Mouse (Mus musculus) forebrain, embryonic 10.5 days (tissue): ENCODE measurements around the gene Prl3a1. TPM values are rescaled to one million over a fixed set of nuclear protein-coding genes. Genes with fewer than 3 reads are reported as not detected.

Experiments used
- DNase-seq: peaks from one replicate; pipeline ENCODE4 v3.0.0-alpha.2; 2017; ENCODE audit warnings: low spot score; ENCODE audit errors: extremely low spot score
- H3K27ac ChIP-seq: fragments of 300-500 bp; sonication (generic); 2 replicates; pipeline ENCODE4 v1.5.1; 2016; ENCODE audit warnings: mild to moderate bottlenecking
- H3K27me3 ChIP-seq: fragments of 300-500 bp; sonication (generic); 2 replicates; pipeline ENCODE4 v1.6.1; 2016; ENCODE audit warnings: mild to moderate bottlenecking; ENCODE audit not compliant: poor library complexity, severe bottlenecking
- H3K36me3 ChIP-seq: fragments of 300-500 bp; sonication (generic); replicated peaks from 2 replicates; pipeline ENCODE4 v1.6.1; 2016; ENCODE audit warnings: mild to moderate bottlenecking, moderate library complexity
- H3K4me1 ChIP-seq: fragments of 300-500 bp; sonication (generic); 2 replicates; pipeline ENCODE4 v1.6.1; 2016
- H3K4me3 ChIP-seq: fragments of 300-500 bp; sonication (generic); 2 replicates; pipeline ENCODE4 v1.5.1; 2016; ENCODE audit warnings: mild to moderate bottlenecking, moderate library complexity
- H3K9me3 ChIP-seq: fragments of 300-500 bp; sonication (generic); 2 replicates; pipeline ENCODE4 v1.6.1; 2016; ENCODE audit warnings: mild to moderate bottlenecking, moderate library complexity
- WGBS: fragments of 180-500 bp; shearing (Covaris S2); methylation state at CpG from one replicate; pipeline ENCODE4 v1.1.7; 2016; 5-methylcytosine and 5-hydroxymethylcytosine counted together
- polyA plus RNA-seq: library from polyadenylated mRNA; unstranded; fragments of >200 nt; fragmentation: Nextera tagmentation; extraction: Ambion mirVana; gene quantifications from 2 replicates; pipeline ENCODE4 v1.2.1, GENCODE M21; 2016

The Prl3a1 gene
- not detected in 2 replicates for polyA plus RNA-seq

DNA sequence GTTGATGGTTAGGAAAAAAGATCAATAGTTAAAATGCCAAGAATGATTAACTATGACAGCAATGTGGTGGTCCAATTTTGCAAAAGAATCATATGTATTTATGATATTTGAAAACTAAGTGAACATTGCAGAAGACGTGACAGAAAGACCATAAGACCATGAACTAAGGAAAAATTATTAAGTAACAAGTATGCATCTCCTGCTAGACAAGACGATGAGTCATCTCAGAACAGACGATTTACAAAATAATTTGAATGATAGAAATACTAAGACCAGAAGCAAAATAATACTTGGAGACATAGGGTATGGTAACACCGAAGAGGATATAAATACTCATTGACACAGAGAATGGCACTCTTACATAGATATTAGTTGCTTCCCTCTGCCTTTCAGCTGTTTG is at the start of gene Prl3a1:
Prl3a1 (plus strand) TSS at position 301 of the 400 bp plus-strand sequence.
- Histone ChIP-seq H3K9me3 (no peaks in the 10 kb centered on the region), H3K4me3 (no peak within 1 kb of the TSS), H3K36me3 (no peaks in the 10 kb centered on the region), H3K27ac (no peak within 1 kb of the TSS), H3K27me3 (no peaks in the 10 kb centered on the region), H3K4me1 (no peaks in the 10 kb centered on the region)
- 95% methylated on average over 4 of the region's 4 CpGs for WGBS
- no peak for DNase-seq

DNA sequence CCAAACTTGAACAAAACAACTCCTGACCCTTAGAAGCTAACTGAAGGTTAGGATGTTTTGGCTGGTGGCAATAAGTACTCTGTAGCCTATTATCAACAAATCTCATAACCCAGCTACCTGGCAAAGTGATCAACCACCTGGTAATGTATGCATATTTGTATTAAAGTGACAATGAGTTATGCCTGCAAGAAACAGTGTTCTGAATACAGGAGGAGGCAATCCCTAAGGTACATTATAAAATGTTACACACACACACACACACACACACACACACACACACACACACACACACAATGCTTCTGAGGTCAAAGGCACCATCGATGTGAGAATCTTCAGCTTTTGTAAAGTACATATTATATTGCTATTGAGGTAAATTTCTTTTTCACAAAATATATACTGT is 17.7 kb upstream of the Prl3a1 start, which contains the start of gene Prl3b1:
Prl3b1 (plus strand) TSS at position 301 of the 400 bp plus-strand sequence.
- Histone ChIP-seq H3K36me3 (no peaks in the 10 kb centered on the region), H3K27me3 (no peaks in the 10 kb centered on the region), H3K4me1 (no peaks in the 10 kb centered on the region), H3K27ac (no peak within 1 kb of the TSS), H3K9me3 (no peaks in the 10 kb centered on the region), H3K4me3 (no peak within 1 kb of the TSS)
- DNase-seq, result no peak
- WGBS, result 95% methylated on average over 1 of the region's 1 CpGs

- Histone ChIP-seq H3K27ac (no peak within 1 kb of the TSS), H3K27me3 (no peaks in the 10 kb centered on the region), H3K4me3 (no peak within 1 kb of the TSS), H3K9me3 (no peaks in the 10 kb centered on the region), H3K36me3 (no peaks in the 10 kb centered on the region), H3K4me1 (no peaks in the 10 kb centered on the region)
- no peak for DNase-seq
- WGBS, result 92% methylated on average over 7 of the region's 7 CpGs
These were observed 53.3 kb downstream of the Prl3a1 start, which contains the start of gene Prl6a1 for GRCm38 (mm10) chr13:27312334-27313225. Gene Prl6a1, plus strand, starts transcription at chr13:27312627.

Other genes starting within 250 kb of the Prl3a1 start
- gene Prl, start 201.9 kb upstream of the Prl3a1 start, polyA plus RNA-seq, result not detected in 2 replicates
- not detected in 2 replicates for gene Prl3d1, start 165.2 kb upstream of the Prl3a1 start, polyA plus RNA-seq
- not detected in 2 replicates for gene Prl3d2, start 137.7 kb upstream of the Prl3a1 start, polyA plus RNA-seq
- not detected in 2 replicates for gene Prl3d3, start 102.6 kb upstream of the Prl3a1 start, polyA plus RNA-seq
- gene Prl3c1, start 62.8 kb upstream of the Prl3a1 start, polyA plus RNA-seq, result not detected in 2 replicates
- 1.3 and 1.7 TPM in 2 replicates for gene Prl3b1, start 17.6 kb upstream of the Prl3a1 start, polyA plus RNA-seq
- not detected in 2 replicates for gene Prl6a1, start 53.2 kb downstream of the Prl3a1 start, polyA plus RNA-seq
- not detected in 2 replicates for gene Prl8a2, start 86.2 kb downstream of the Prl3a1 start, polyA plus RNA-seq
- gene Prl2b1, start 131.4 kb downstream of the Prl3a1 start, polyA plus RNA-seq, result not detected in 2 replicates
- not detected in 2 replicates for gene Prl8a6, start 179.3 kb downstream of the Prl3a1 start, polyA plus RNA-seq